Mouse (Mus musculus) liver, embryonic 15.5 days (tissue): ENCODE data around the gene Mgat4b. TPM values are rescaled to one million over a fixed set of nuclear protein-coding genes. Genes with fewer than 3 reads are reported as not detected.

Source experiments
- ATAC-seq: fragments of 200-750 bp; cut with Nextera tagmentation; 2 replicates; pipeline ENCODE4 v1.8.0; 2017; ENCODE audit warnings: moderate number of reproducible peaks, mild to moderate bottlenecking, moderate library complexity; ENCODE audit not compliant: insufficient read depth
- H3K27ac ChIP-seq: fragments of 300-500 bp; sonication (generic); replicated peaks from 2 replicates; pipeline ENCODE4 v1.5.1; 2015; ENCODE audit warnings: mild to moderate bottlenecking, inconsistent platforms
- H3K27me3 ChIP-seq: fragments of 300-500 bp; sonication (generic); 2 replicates; pipeline ENCODE4 v1.6.1; 2015; ENCODE audit warnings: mild to moderate bottlenecking, inconsistent platforms
- H3K36me3 ChIP-seq: fragments of 300-500 bp; sonication (generic); replicated peaks from 2 replicates; pipeline ENCODE4 v1.6.1; 2015; ENCODE audit warnings: moderate library complexity, mild to moderate bottlenecking, inconsistent platforms
- H3K4me1 ChIP-seq: fragments of 300-500 bp; sonication (generic); replicated peaks from 2 replicates; pipeline ENCODE4 v1.6.1; 2015; ENCODE audit warnings: inconsistent platforms
- H3K4me2 ChIP-seq: fragments of 300-500 bp; sonication (generic); 2 replicates; pipeline ENCODE4 v1.6.1; 2015; ENCODE audit warnings: moderate library complexity, mild to moderate bottlenecking, inconsistent platforms
- H3K4me3 ChIP-seq: fragments of 300-500 bp; sonication (generic); replicated peaks from 2 replicates; pipeline ENCODE4 v1.5.1; 2015; ENCODE audit warnings: mild to moderate bottlenecking, inconsistent platforms
- H3K9ac ChIP-seq: fragments of 300-500 bp; sonication (generic); 2 replicates; pipeline ENCODE4 v1.6.1; 2015; ENCODE audit warnings: moderate library complexity, mild to moderate bottlenecking, inconsistent platforms
- H3K9me3 ChIP-seq: fragments of 300-500 bp; sonication (generic); replicated peaks from 2 replicates; pipeline ENCODE4 v1.6.1; 2016; ENCODE audit warnings: inconsistent platforms
- WGBS: fragments of 180-500 bp; shearing (Covaris S2); methylation state at CpG from one replicate; pipeline ENCODE4 v1.1.7; 2015; ENCODE audit warnings: mixed read lengths; ENCODE audit not compliant: insufficient replicate concordance; 5-methylcytosine and 5-hydroxymethylcytosine counted together
- polyA plus RNA-seq: library from polyadenylated mRNA; unstranded; fragments of >200 nt; fragmentation: Nextera tagmentation; extraction: Ambion mirVana; gene quantifications from 2 replicates; pipeline ENCODE4 v1.2.1, GENCODE M21; 2015

Gene Mgat4b
- polyA plus RNA-seq, 1 experiment from 2014 or later, result 12.7 TPM

DNA sequence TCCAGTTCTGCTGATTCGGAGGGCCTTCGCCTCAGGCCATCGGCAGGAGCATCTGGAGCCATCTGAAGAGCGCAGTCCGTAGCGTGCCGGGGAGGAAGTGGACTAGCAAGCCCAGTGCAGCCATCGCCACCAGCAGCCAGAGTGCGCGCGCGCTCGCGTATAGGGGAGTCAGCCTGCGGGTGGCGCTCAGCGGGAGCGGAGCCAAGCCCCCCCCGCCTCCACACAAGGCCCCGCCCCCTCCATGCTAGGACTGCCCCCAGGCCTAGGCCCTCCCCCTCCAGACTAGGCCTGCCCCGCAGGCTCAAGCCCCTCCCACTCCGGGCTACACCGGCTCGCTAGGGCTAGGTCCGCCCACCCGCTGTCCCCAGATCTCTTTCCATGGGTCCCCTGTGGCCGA lies 25.8 kb downstream of the Mgat4b start:
- H3K4me3 ChIP-seq, result peak overlapping the region; percentile 70
- peak overlapping the region; percentile 98 for H3K4me2 ChIP-seq
- WGBS, result 2% methylated on average over 27 of the region's 27 CpGs
- H3K9ac ChIP-seq, result peak overlapping the region; percentile 60
- ATAC-seq, result peak; percentile 90
- H3K27me3 ChIP-seq, result peaks cover 14% of the 10 kb centered on the region
- H3K9me3 ChIP-seq, result no peaks in the 10 kb centered on the region
- H3K27ac ChIP-seq, result 0 out of 2 replicates have a peak overlapping the region, but pooled peaks have one; percentile 38
- H3K36me3 ChIP-seq, result peaks cover 43% of the 10 kb centered on the region
- H3K4me1 ChIP-seq, result peaks cover 51% of the 10 kb centered on the region

DNA sequence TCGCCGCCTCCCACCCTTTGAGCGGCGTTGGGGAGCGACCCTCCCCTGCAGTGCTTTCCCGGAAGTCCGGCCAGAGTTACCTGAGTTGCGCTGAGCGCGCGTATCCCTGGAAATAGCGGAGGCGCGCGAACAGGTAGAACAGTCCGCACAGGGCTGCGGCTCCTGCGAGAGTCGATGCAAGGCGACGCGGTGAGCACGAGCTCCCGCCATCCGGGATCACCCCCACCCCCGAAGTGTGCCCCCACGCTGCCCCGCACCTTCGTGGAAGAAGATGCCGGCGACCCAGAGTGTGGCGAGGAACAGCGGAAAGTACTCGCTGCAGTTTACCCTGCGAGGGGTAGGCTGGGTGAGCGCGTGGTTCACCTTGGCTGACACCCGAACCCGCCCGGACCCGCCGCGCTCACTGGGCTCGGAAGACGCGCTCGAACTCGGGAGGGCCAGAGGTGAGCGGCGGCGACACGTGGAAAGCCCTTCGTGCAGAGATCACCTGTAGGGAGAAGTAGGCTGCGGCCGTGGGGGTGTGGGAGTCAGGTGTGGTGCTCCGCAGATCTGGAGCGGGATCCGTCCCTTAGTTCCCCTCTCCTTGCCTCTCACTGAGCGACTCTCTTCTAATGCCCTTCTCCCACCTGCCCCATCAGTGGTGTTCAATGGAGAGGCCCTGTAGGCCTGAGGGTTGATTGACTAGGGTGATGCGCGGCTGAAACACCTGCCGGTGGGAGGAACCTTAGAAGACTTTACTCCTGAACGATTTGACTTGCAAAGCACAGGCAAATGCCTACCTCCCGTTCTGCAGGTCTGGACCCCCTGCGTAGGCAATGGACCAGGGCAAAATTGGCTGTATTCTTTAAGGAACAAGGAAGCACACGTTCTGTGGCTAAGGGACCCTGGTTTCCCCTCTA lies 26.5 kb downstream of the Mgat4b start:
- Histone ChIP-seq H3K36me3 (peaks cover 36% of the 10 kb centered on the region), H3K27ac (no peak overlapping the region), H3K4me3 (peak overlapping the region; percentile 70), H3K4me2 (peak overlapping the region; percentile 98), H3K4me1 (peaks cover 49% of the 10 kb centered on the region), H3K9ac (peak overlapping the region; percentile 60), H3K9me3 (no peaks in the 10 kb centered on the region), H3K27me3 (peaks cover 14% of the 10 kb centered on the region)
- peak; percentile 54 for ATAC-seq
- WGBS, result 2% methylated on average over 66 of the region's 66 CpGs

DNA sequence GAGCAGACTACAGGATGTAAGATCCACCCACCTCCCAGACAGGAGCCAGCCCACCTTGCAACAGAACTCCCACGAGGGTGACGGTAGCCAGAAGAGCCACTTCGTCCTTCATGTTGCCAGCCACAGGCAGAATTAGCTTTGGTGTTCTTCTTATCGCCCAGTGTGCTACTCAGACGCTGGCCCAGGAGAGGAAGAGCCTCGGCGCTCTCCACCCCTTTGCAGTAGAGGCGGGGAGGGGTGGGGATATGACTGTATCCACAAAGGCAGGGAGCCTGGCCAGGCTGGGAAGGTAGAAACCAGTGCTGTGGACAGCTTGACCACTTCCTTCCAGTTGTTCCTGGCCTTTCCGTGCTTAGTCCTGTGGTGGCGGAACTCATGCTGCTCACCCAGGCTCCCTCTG lies 27.6 kb downstream of the Mgat4b start, which contains the start of gene Ltc4s:
Gene Ltc4s, minus strand, starts transcription at position 293 of the 400 bp plus-strand sequence.
- Histone ChIP-seq H3K9me3 (no peaks in the 10 kb centered on the region), H3K4me3 (peak within 1 kb of the TSS; percentile 70), H3K4me2 (peak within 1 kb of the TSS; percentile 98), H3K9ac (no peak within 1 kb of the TSS), H3K27ac (no peak within 1 kb of the TSS; the same call in 1 of the 2 replicates), H3K4me1 (peaks cover 49% of the 10 kb centered on the region), H3K36me3 (peaks cover 25% of the 10 kb centered on the region), H3K27me3 (peaks cover 14% of the 10 kb centered on the region)
- ATAC-seq, result no peak
- 15% methylated on average over 10 of the region's 10 CpGs for WGBS

DNA sequence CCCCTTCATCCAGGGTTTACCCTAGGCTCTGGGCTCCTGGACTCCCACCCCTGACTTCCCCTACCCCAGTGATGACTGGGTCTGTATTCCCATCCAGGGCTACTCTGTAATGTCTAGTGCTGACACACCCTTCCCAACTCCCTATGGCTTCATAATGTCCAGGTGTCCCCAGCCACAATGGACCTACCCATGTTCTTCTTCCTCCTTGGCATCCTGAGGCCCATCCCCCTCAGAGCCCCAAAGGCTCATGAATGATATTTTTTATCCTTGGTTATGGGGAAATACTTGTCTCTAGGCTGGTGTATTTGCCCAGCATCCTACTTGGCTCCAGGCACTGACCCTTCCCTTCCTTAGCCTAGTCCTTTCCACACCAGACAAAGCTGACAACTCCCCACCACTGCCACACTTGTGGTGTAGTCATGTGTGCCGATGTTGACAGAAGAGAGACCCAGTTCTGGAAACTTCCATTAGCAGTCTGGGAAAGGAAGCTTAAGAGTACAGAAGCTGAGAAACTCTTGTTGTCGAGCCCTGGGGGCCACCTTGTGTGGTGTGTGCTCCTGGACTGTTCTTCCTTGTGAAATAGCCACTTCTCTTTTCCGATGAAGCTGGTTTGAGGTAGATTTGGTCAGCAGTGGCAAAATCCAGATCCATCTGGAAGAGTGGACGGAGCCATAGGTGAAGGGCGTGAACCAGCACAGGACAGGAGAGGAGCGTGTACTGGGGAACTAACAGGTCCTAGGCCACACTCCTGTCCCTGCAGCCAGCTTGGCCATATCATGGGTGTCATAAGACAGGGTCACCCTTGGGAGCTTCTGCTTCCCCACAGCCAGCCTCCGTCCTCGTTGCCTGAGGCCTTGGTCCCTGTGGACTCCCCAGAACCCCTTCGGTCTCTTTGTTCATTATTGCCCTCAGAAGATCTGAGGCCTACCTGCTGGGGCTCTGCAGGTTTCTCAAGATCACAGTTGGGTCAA lies 28.4 kb downstream of the Mgat4b start:
- no peak overlapping the region for H3K4me3 ChIP-seq
- peaks cover 17% of the 10 kb centered on the region for H3K36me3 ChIP-seq
- H3K27ac ChIP-seq, result no peak overlapping the region; the same call in 1 of the 2 replicates
- H3K27me3 ChIP-seq, result peaks cover 14% of the 10 kb centered on the region
- no peak overlapping the region for H3K9ac ChIP-seq
- H3K9me3 ChIP-seq, result no peaks in the 10 kb centered on the region
- peaks cover 51% of the 10 kb centered on the region for H3K4me1 ChIP-seq
- 59% methylated on average over 9 of the region's 9 CpGs for WGBS
- H3K4me2 ChIP-seq, result peak overlapping the region; percentile 98; the same call in 1 of the 2 replicates
- no peak for ATAC-seq

DNA sequence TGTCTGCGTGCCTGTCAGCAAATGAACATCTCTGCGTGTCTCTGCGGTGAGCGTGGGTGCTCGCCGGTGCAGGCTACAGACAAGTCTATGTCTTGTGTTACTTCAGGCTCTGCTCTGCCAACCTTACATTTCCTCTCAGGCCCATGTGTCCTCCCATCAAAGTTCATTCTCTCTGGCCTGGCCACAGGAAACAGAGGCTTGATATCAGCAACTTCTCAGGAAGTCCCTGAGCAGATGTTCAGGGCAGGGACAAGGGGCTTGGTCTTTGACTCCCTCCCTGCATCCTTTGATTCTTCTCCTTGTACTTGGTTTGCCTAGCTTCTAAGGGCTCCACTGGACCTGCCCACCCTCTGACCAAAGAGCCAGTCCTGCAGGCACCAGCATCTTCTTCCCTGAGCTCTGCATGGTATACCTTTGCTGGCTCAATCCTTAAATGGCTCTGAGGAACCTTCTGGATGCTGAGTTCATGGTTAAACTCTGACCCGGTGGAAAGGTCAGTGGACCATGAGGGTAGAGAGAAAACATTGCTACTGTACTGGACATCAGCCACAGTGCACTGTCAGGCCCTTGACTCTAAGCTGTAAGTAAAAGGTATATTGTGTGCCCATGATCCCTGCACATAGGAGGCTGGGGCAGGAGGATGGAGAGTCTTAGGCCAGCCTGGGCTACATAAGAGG lies 29.7 kb downstream of the Mgat4b start:
- Histone ChIP-seq H3K36me3 (peaks cover 4% of the 10 kb centered on the region), H3K9me3 (no peaks in the 10 kb centered on the region), H3K9ac (no peak overlapping the region), H3K4me3 (no peak overlapping the region), H3K27ac (no peak overlapping the region), H3K27me3 (peaks cover 14% of the 10 kb centered on the region), H3K4me1 (peaks cover 51% of the 10 kb centered on the region), H3K4me2 (no peak overlapping the region)
- no peak for ATAC-seq
- WGBS, result 30% methylated on average over 7 of the region's 7 CpGs

DNA sequence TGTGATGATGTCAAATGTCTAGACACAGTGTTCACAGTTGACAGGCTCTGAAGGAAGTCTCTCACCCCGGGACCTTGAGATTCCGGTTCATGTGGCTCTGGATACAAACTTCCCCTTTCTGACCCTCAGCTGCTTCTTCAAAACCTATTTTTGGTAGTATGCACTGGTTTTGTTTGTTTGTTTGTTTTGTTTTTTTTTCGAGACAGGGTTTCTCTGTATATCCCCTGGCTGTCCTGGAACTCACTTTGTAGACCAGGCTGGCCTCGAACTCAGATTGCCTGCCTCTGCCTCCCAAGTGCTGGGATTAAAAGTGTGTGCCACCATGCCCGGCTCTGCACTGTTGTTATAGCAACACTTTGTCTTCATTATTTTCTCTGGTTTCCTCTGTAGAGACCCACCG lies 33.2 kb downstream of the Mgat4b start:
- no peak for ATAC-seq
- Histone ChIP-seq H3K36me3 (no peaks in the 10 kb centered on the region), H3K4me3 (no peak overlapping the region), H3K27ac (no peak overlapping the region), H3K4me2 (no peak overlapping the region), H3K9ac (no peak overlapping the region), H3K27me3 (no peaks in the 10 kb centered on the region), H3K4me1 (peaks cover 17% of the 10 kb centered on the region), H3K9me3 (no peaks in the 10 kb centered on the region)
- 44% methylated on average over 6 of the region's 6 CpGs for WGBS

DNA sequence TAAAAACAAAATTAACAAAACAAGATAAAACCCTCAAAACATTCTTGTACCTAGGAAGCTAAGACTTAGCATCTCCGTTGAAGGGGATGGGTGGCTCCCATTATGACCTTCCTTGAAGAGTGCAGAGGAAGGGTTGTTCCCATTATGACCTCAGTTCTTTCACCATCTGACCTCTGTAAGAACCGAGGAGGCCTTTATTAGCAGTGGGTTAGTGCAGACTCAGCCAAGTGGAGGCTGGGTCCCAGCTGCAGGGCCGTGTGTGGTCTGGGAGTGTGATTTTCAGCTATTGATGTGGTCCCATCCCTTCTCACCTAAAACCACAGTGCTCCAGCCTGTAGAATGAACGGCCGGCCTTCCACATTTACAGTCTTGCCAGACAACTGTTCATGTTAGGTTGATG lies 34.6 kb downstream of the Mgat4b start:
- peaks cover 7% of the 10 kb centered on the region; the same call in 1 of the 2 replicates for H3K4me1 ChIP-seq
- WGBS, result 65% methylated on average over 5 of the region's 5 CpGs
- no peaks in the 10 kb centered on the region for H3K27me3 ChIP-seq
- H3K27ac ChIP-seq, result no peak overlapping the region
- ATAC-seq, result no peak
- no peaks in the 10 kb centered on the region for H3K36me3 ChIP-seq
- no peaks in the 10 kb centered on the region for H3K9me3 ChIP-seq
- no peak overlapping the region for H3K4me3 ChIP-seq
- no peak overlapping the region for H3K4me2 ChIP-seq
- no peak overlapping the region for H3K9ac ChIP-seq

DNA sequence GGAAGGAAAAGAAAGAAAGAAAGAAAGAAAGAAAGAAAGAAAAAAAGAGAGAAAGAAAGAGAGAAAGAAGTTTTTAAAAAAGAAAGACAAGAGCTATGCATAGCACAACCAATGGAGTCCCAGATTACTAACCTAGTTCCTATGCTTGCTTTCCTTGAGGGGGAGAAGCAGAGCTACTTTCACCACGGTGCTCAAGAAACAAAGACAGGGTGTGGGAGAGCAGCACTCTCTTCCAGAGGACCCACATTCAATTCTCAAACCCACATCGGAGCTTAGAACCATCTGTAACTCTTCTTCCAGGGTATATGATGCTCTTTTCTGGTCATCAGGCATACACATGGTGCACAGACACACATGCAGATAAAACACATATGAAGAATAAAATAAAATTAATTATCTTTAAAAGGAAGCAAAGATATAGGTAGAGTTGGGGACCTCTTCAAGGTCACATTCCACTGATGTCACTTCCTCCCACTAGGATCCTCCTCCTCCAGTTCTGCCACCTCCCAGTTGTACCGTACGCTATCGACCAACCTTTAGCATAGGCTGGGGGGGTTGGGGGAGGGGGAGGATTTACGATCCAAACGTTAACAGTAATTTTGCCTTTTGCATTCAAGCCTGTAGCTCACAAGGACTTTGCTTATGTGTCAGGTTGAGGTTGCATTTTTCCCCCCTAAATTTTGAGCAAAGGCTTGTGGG lies 37.9 kb downstream of the Mgat4b start:
- no peaks in the 10 kb centered on the region for H3K36me3 ChIP-seq
- H3K27ac ChIP-seq, result no peak overlapping the region
- no peak overlapping the region for H3K4me2 ChIP-seq
- no peak overlapping the region for H3K4me3 ChIP-seq
- no peak for ATAC-seq
- H3K27me3 ChIP-seq, result no peaks in the 10 kb centered on the region
- 0 out of 2 replicates have a peak, but pooled peaks cover 5% of the 10 kb centered on the region for H3K4me1 ChIP-seq
- WGBS, result 65% methylated on average over 7 of the region's 7 CpGs
- no peak overlapping the region for H3K9ac ChIP-seq
- no peaks in the 10 kb centered on the region for H3K9me3 ChIP-seq

DNA sequence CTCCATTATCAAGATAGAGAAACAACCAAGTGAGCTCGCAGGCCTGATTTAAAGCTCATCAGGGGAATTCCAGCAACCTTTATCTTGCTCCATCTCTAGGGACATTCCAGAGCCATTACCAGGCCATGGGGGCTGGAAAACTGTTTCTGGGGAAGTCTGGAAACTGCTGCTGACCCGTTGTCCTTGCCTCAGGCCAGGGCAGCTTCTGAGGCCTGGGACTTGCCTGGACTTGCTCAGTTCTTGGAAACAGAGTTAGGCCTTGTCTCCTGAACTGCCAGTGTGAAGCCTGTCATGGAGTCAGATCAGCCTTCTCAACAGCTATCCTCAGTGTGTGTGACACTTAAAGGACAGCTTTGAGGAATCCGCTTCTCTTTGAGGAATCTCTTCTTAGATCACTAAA lies 41.5 kb downstream of the Mgat4b start:
- peaks cover 14% of the 10 kb centered on the region for H3K36me3 ChIP-seq
- H3K9me3 ChIP-seq, result no peaks in the 10 kb centered on the region
- no peaks in the 10 kb centered on the region for H3K27me3 ChIP-seq
- H3K4me1 ChIP-seq, result 0 out of 2 replicates have a peak, but pooled peaks cover 3% of the 10 kb centered on the region
- WGBS, result 58% methylated on average over 3 of the region's 3 CpGs
- H3K4me2 ChIP-seq, result no peak overlapping the region
- no peak overlapping the region for H3K27ac ChIP-seq
- H3K4me3 ChIP-seq, result no peak overlapping the region
- no peak for ATAC-seq
- H3K9ac ChIP-seq, result no peak overlapping the region

DNA sequence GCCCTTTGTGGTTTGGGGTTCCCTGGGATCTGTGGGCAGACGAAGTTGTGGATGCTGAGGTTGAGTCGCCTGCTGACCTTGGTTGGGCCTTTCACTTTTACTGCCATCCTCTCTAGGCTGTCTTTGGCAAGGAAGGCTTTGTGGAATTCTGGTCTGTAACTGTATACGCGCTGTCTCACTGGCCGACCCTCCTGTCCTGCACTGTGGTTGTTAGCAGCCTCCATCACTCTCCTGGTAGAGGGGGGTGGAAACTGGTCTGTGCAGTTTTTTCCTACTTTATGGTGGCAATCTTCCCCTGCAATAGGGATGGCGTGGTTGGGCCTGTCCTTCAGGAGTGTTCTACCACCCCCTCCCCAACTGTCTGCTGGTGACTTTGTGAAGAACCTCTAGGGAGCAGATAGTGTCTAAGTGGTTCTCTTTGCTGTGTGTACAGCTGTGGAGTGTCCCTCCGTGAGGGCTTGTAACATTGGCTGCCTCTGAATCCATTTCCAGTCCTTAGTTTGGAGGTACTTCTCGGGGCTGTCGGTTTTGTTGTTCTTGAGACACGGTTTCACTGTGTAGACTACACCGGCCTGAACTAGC lies 42.1 kb downstream of the Mgat4b start:
- no peak overlapping the region for H3K4me3 ChIP-seq
- 0 out of 2 replicates have a peak, but pooled peaks cover 3% of the 10 kb centered on the region for H3K4me1 ChIP-seq
- H3K9ac ChIP-seq, result no peak overlapping the region
- H3K27me3 ChIP-seq, result no peaks in the 10 kb centered on the region
- H3K4me2 ChIP-seq, result no peak overlapping the region
- H3K36me3 ChIP-seq, result peaks cover 20% of the 10 kb centered on the region
- H3K27ac ChIP-seq, result no peak overlapping the region
- 65% methylated on average over 11 of the region's 11 CpGs for WGBS
- no peak for ATAC-seq
- H3K9me3 ChIP-seq, result no peaks in the 10 kb centered on the region
